Mouse (Mus musculus): ENCODE measurements around the gene Sema3a.

- TF ChIP-seq CTCF (IDR thresholded peaks at IDR 0.05; ENCODE audit: extremely low read depth, insufficient read depth, low read length) (no peak), POLR2A (IDR thresholded peaks at IDR 0.05; ENCODE audit: extremely low read depth, insufficient read depth, low read length) (no peak)
Measured at GRCm38 (mm10) chr5:13144733-13145457, 19.7 kb downstream of the Sema3a start.
